ENCODE assay signal across 8 mouse cellular contexts in the genomic region with DNA sequence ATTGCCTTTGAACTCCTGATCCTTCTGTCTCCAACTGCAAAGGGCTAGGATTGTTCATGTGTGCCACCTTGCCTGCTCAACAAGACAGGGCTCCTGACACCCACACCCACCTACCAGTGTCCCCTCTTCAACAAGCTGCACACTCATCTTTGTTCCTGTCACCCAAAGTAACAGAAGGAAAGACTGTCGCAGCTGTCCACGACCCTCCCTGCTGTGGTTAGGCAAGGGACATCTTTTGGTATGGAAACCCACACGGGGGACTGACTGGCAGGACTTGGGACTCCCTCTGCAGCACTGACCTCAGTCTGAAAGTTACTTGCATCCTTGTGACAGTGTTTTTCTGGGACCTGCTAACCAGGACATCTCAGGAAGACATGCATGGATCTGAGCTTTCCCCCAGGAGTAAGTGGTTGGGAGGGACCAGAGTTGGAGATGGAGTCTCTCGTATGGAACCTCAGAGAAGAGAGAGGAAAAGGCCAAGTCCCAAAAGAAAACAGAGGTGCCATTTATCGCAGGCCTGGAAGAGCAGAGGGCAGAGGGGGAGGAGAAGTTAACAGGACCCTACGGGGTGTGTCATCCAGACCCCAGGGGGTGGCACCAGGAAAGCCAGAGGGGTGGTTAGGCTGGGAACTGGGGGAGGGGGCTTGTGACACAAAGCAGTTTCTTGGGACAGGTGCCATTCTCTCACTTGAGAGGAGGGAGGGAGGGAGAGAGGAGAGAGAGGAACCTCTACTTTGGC. TPM values are rescaled to one million over a fixed set of nuclear protein-coding genes. Genes with fewer than 3 reads are reported as not detected.
DNase-seq lines count a peak whose midpoint lies in the region; ATAC-seq and TF ChIP-seq lines count a peak whose summit lies in the region.

Gene Ldha (plus strand): TSS at position 689 of the 739 bp plus-strand sequence.

- intact Hi-C loops in left cerebral cortex, postnatal 14 days (cut with DNase I) = no loop called here

- H3K9me3 ChIP-seq in lung, embryonic 14.5 days (ENCODE audit: low read depth, low read length) = no peaks in the 10 kb centered on the region
- no peaks in the 10 kb centered on the region for H3K9me3 ChIP-seq in embryonic facial prominence, embryonic 11.5 days (replicated peaks; ENCODE audit: control insufficient read depth, low read length)
- H3K9me3 ChIP-seq in heart, embryonic 13.5 days = no peaks in the 10 kb centered on the region

- H3K36me3 ChIP-seq in lung, embryonic 14.5 days (ENCODE audit: insufficient read depth) = no peaks in the 10 kb centered on the region
- no peaks in the 10 kb centered on the region for H3K36me3 ChIP-seq in embryonic facial prominence, embryonic 11.5 days (replicated peaks; ENCODE audit: control insufficient read depth, insufficient read depth, low read depth, low read length)
- H3K36me3 ChIP-seq in heart, embryonic 13.5 days = no peaks in the 10 kb centered on the region
- H3K36me3 ChIP-seq in myocyte (ENCODE audit: control insufficient read depth, insufficient read depth) = no peaks in the 10 kb centered on the region

- H3K4me2 ChIP-seq in lung, embryonic 14.5 days = peak within 1 kb of the TSS; percentile 1; the same call in 1 of the 2 replicates
- no peak within 1 kb of the TSS for H3K4me2 ChIP-seq in embryonic facial prominence, embryonic 11.5 days (ENCODE audit: low read depth, low read length)
- H3K4me2 ChIP-seq in heart, embryonic 13.5 days = no peak within 1 kb of the TSS
- peak within 1 kb of the TSS; percentile 45 for H3K4me2 ChIP-seq in myocyte (ENCODE audit: low read depth)

- no peak within 1 kb of the TSS for H3ac ChIP-seq in myocyte (ENCODE audit: control insufficient read depth, insufficient read length)

- TF ChIP-seq CTCF in lung, embryonic 14.5 days (IDR thresholded peaks at IDR 0.05; ENCODE audit: low read depth) = no peak

- no peak for ATAC-seq in lung, embryonic 14.5 days (ENCODE audit: insufficient read depth)
- ATAC-seq in embryonic facial prominence, embryonic 11.5 days (replicated peaks; ENCODE audit: insufficient number of reproducible peaks, low FRiP score, low TSS enrichment, low read depth) = no peak
- ATAC-seq in heart, embryonic 13.5 days (ENCODE audit: extremely low read depth, insufficient number of reproducible peaks, low FRiP score, low TSS enrichment) = no peak

- H3K4me1 ChIP-seq in lung, embryonic 14.5 days (ENCODE audit: insufficient read depth) = peaks cover 30% of the 10 kb centered on the region
- H3K4me1 ChIP-seq in embryonic facial prominence, embryonic 11.5 days (ENCODE audit: control insufficient read depth, insufficient read depth, low read length) = peaks cover 2% of the 10 kb centered on the region
- H3K4me1 ChIP-seq in heart, embryonic 13.5 days = peaks cover 49% of the 10 kb centered on the region

- H3K79me2 ChIP-seq in myocyte (ENCODE audit: control insufficient read depth, insufficient read depth) = peaks cover 3% of the 10 kb centered on the region

- no peak for DNase-seq in lung, embryonic 14.5 days
- no peak for DNase-seq in lung, postnatal 14 days
- no peak for DNase-seq in embryonic facial prominence, embryonic 11.5 days (ENCODE audit: low spot score)
- no peak for DNase-seq in left cerebral cortex, postnatal 14 days (ENCODE audit: low spot score in 2 of 2)
- DNase-seq in urinary bladder, postnatal 14 days (ENCODE audit: low spot score) = no peak
- no peak for DNase-seq in yolk sac, embryonic 10.5 days (ENCODE audit: low spot score)

- TF ChIP-seq POLR2A in myocyte (IDR thresholded peaks at IDR 0.05; ENCODE audit: insufficient read length, low read depth) = no peak

- H3K4me3 ChIP-seq in lung, embryonic 14.5 days (ENCODE audit: low read depth, low read length) = no peak within 1 kb of the TSS
- no peak within 1 kb of the TSS for H3K4me3 ChIP-seq in embryonic facial prominence, embryonic 11.5 days (ENCODE audit: low read depth, low read length)
- no peak within 1 kb of the TSS for H3K4me3 ChIP-seq in heart, embryonic 13.5 days
- no peak within 1 kb of the TSS for H3K4me3 ChIP-seq in myocyte

- H3K27ac ChIP-seq in lung, embryonic 14.5 days (ENCODE audit: low read depth) = no peak within 1 kb of the TSS
- H3K27ac ChIP-seq in embryonic facial prominence, embryonic 11.5 days (replicated peaks; ENCODE audit: low read depth, low read length) = no peak within 1 kb of the TSS
- no peak within 1 kb of the TSS for H3K27ac ChIP-seq in heart, embryonic 13.5 days (replicated peaks)

- H3K9ac ChIP-seq in lung, embryonic 14.5 days = no peak within 1 kb of the TSS
- H3K9ac ChIP-seq in embryonic facial prominence, embryonic 11.5 days (replicated peaks; ENCODE audit: low read length) = no peak within 1 kb of the TSS
- H3K9ac ChIP-seq in heart, embryonic 13.5 days = no peak within 1 kb of the TSS

- no peaks in the 10 kb centered on the region for H3K27me3 ChIP-seq in lung, embryonic 14.5 days (ENCODE audit: insufficient read depth, low read length)
- H3K27me3 ChIP-seq in embryonic facial prominence, embryonic 11.5 days (ENCODE audit: control insufficient read depth, insufficient read depth, low read length) = no peaks in the 10 kb centered on the region
- 0 out of 2 replicates have a peak, but pooled peaks cover 6% of the 10 kb centered on the region for H3K27me3 ChIP-seq in heart, embryonic 13.5 days (replicated peaks)
- H3K27me3 ChIP-seq in myocyte (ENCODE audit: control insufficient read depth, insufficient read depth, insufficient read length) = no peaks in the 10 kb centered on the region

- WGBS in lung, embryonic 14.5 days = 27% methylated on average over 6 of the region's 6 CpGs
- 15% methylated on average over 6 of the region's 6 CpGs for WGBS in embryonic facial prominence, embryonic 11.5 days
- 34% methylated on average over 6 of the region's 6 CpGs for WGBS in heart, embryonic 13.5 days

TF ChIP-seq in myocyte, 11 proteins besides CTCF, POLR2A, EP300 and RAD21:
- no peak for TF ChIP-seq E2F4 (IDR thresholded peaks at IDR 0.05; ENCODE audit: insufficient read depth)
- TF ChIP-seq SRF (IDR thresholded peaks at IDR 0.05; ENCODE audit: control insufficient read depth, insufficient read length, low read depth) = no peak
- peak in 1 of 3 experiments; percentile 71 for TF ChIP-seq MYOG (IDR thresholded peaks at IDR 0.05; ENCODE audit: control insufficient read depth in 1 of 3, insufficient read depth in 1 of 3, insufficient read length in 2 of 3, low read depth in 2 of 3)
- no peak for TF ChIP-seq REST (IDR thresholded peaks at IDR 0.05; ENCODE audit: insufficient read depth, insufficient read length)
- TF ChIP-seq MYOD1 (IDR thresholded peaks at IDR 0.05; ENCODE audit: control insufficient read depth in 1 of 3, insufficient read length in 2 of 3, low read depth in 2 of 3) = peak in 2 of 3 experiments; percentile 29 to 60
- no peak for TF ChIP-seq USF1 (IDR thresholded peaks at IDR 0.05; ENCODE audit: low read depth)

RNA-seq across cellular contexts. Expression of gene Ldha, which starts in this region (rescaled TPM):
- polyA plus RNA-seq in lung, embryonic 14.5 days (2014; fragmentation: Nextera tagmentation; extraction: Ambion mirVana) = 1,903 and 1,950 TPM in 2 replicates
- polyA plus RNA-seq in embryonic facial prominence, embryonic 11.5 days (2014; fragmentation: Nextera tagmentation; extraction: Ambion mirVana) = 1,561 and 1,765 TPM in 2 replicates
- 2,723 and 3,293 TPM in 2 replicates for polyA plus RNA-seq in heart, embryonic 13.5 days (2015; fragmentation: Nextera tagmentation; extraction: Ambion mirVana)
- total RNA-seq in left cerebral cortex, postnatal 14 days (2021) = 100 to 1,000 TPM; 497 to 507 TPM
- 1,758 TPM for polyA plus RNA-seq in myocyte (2012; fragmentation: generic; extraction: Trizol)

Comparison
In these comparisons a context has a peak if more than half of its experiments do, and no peak if none do; other contexts are left out.
1. H3K4me2 ChIP-seq: peak in lung, embryonic 14.5 days (single experiment) and myocyte (single experiment); none in embryonic facial prominence, embryonic 11.5 days (single experiment) and heart, embryonic 13.5 days (single experiment).